In the genomic region with DNA sequence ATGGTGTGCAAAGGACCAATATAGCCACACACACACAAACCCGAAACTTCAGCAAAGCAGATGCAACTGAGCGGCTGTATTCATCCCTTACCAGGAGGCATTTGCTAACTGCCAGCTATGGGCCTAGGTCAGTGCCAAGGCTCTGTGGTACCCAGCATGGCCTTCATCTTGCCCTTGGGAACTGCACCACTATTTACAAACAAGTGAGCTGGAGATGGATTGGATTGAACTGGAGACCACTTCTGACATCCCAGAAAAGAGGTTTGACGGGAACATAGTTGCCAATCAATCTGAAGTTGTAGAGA, we compare ENCODE assay signal across 8 mouse cellular contexts. TPM values are rescaled to one million over a fixed set of nuclear protein-coding genes. Genes with fewer than 3 reads are reported as not detected.
DNase-seq lines count a peak whose midpoint lies in the region; ATAC-seq and TF ChIP-seq lines count a peak whose summit lies in the region.

No protein-coding gene starts in this region.

- WGBS in kidney, embryonic 14.5 days = 95% methylated on average over 3 of the region's 3 CpGs
- 93% methylated on average over 3 of the region's 3 CpGs for WGBS in hindbrain, embryonic 16.5 days
- 95% methylated on average over 3 of the region's 3 CpGs for WGBS in midbrain, embryonic 14.5 days

- ATAC-seq in kidney, embryonic 14.5 days (ENCODE audit: low FRiP score, low TSS enrichment) = 0 out of 2 replicates have a peak, but pooled peaks have one; percentile 5
- ATAC-seq in hindbrain, embryonic 16.5 days = no peak
- no peak for ATAC-seq in midbrain, embryonic 14.5 days (ENCODE audit: low FRiP score, low TSS enrichment)

- peak overlapping the region; percentile 87 for H3K4me3 ChIP-seq in kidney, embryonic 14.5 days (ENCODE audit: low read length)
- peak overlapping the region; percentile 74; the same call in 1 of the 2 replicates for H3K4me3 ChIP-seq in cortical plate, adult 2 months (ENCODE audit: insufficient read depth, low read length)
- peak overlapping the region; percentile 88; the same call in 1 of the 2 replicates for H3K4me3 ChIP-seq in hindbrain, embryonic 16.5 days (ENCODE audit: low read length)
- peak overlapping the region; percentile 86; the same call in 1 of the 2 replicates for H3K4me3 ChIP-seq in midbrain, embryonic 14.5 days (replicated peaks; ENCODE audit: low read depth, low read length)

- TF ChIP-seq POLR2A in cortical plate, adult 2 months (IDR thresholded peaks at IDR 0.05; ENCODE audit: extremely low read depth, insufficient read depth, low read length) = no peak

- peak overlapping the region; percentile 97; the same call in 1 of the 2 replicates for H3K9ac ChIP-seq in kidney, embryonic 14.5 days (ENCODE audit: low read depth, low read length)
- H3K9ac ChIP-seq in hindbrain, embryonic 16.5 days (ENCODE audit: low read depth, low read length) = peak overlapping the region; percentile 98; the same call in 1 of the 2 replicates
- H3K9ac ChIP-seq in midbrain, embryonic 14.5 days (replicated peaks; ENCODE audit: low read length) = no peak overlapping the region; the same call in 1 of the 2 replicates

- H3K36me3 ChIP-seq in kidney, embryonic 14.5 days (ENCODE audit: control insufficient read depth, insufficient read depth, low read length) = no peaks in the 10 kb centered on the region
- no peaks in the 10 kb centered on the region for H3K36me3 ChIP-seq in hindbrain, embryonic 16.5 days (ENCODE audit: control insufficient read depth, insufficient read depth, low read length)
- no peaks in the 10 kb centered on the region for H3K36me3 ChIP-seq in midbrain, embryonic 14.5 days (ENCODE audit: control insufficient read depth, insufficient read depth, low read length)

- no peaks in the 10 kb centered on the region for H3K9me3 ChIP-seq in kidney, embryonic 14.5 days (ENCODE audit: control insufficient read depth, low read length)
- no peaks in the 10 kb centered on the region for H3K9me3 ChIP-seq in hindbrain, embryonic 16.5 days (ENCODE audit: control insufficient read depth, low read length)
- H3K9me3 ChIP-seq in midbrain, embryonic 14.5 days (ENCODE audit: control insufficient read depth, low read length) = no peaks in the 10 kb centered on the region

- TF ChIP-seq CTCF in cortical plate, adult 2 months (IDR thresholded peaks at IDR 0.05; ENCODE audit: extremely low read depth, insufficient read depth, low read length) = no peak

- peak overlapping the region; percentile 86 for H3K4me2 ChIP-seq in kidney, embryonic 14.5 days (replicated peaks; ENCODE audit: low read depth, low read length)
- H3K4me2 ChIP-seq in hindbrain, embryonic 16.5 days (ENCODE audit: low read length) = peak overlapping the region; percentile 60
- H3K4me2 ChIP-seq in midbrain, embryonic 14.5 days (ENCODE audit: low read length) = peak overlapping the region; percentile 70

- H3K27me3 ChIP-seq in kidney, embryonic 14.5 days (ENCODE audit: control insufficient read depth, insufficient read depth, low read length) = no peaks in the 10 kb centered on the region
- no peaks in the 10 kb centered on the region for H3K27me3 ChIP-seq in hindbrain, embryonic 16.5 days (replicated peaks; ENCODE audit: control insufficient read depth, insufficient read depth, low read length)
- no peaks in the 10 kb centered on the region; the same call in 1 of the 2 replicates for H3K27me3 ChIP-seq in midbrain, embryonic 14.5 days (ENCODE audit: control insufficient read depth, insufficient read depth, low read length)

- H3K4me1 ChIP-seq in kidney, embryonic 14.5 days (ENCODE audit: control insufficient read depth, insufficient read depth, low read length) = peaks cover 8% of the 10 kb centered on the region
- no peaks in the 10 kb centered on the region for H3K4me1 ChIP-seq in cortical plate, adult 2 months (ENCODE audit: control insufficient read depth, insufficient read depth, low read length)
- H3K4me1 ChIP-seq in hindbrain, embryonic 16.5 days (ENCODE audit: control insufficient read depth, insufficient read depth, low read depth, low read length) = peaks cover 17% of the 10 kb centered on the region
- H3K4me1 ChIP-seq in midbrain, embryonic 14.5 days (ENCODE audit: control insufficient read depth, insufficient read depth, low read length) = peaks cover 13% of the 10 kb centered on the region; the same call in 1 of the 2 replicates

- no peak overlapping the region for H3K27ac ChIP-seq in kidney, embryonic 14.5 days (ENCODE audit: low read depth, low read length)
- peak overlapping the region; percentile 84 for H3K27ac ChIP-seq in cortical plate, adult 2 months (ENCODE audit: insufficient read depth, low read length)
- H3K27ac ChIP-seq in hindbrain, embryonic 16.5 days (ENCODE audit: low read depth, low read length) = no peak overlapping the region
- H3K27ac ChIP-seq in midbrain, embryonic 14.5 days (replicated peaks; ENCODE audit: low read depth, low read length) = peak overlapping the region; percentile 94

- no peak for DNase-seq in kidney, postnatal 14 days
- DNase-seq in midbrain, embryonic 14.5 days = no peak
- DNase-seq in embryo, embryonic 10 days (ENCODE audit: low spot score) = no peak
- DNase-seq in urinary bladder, postnatal 4 days (ENCODE audit: low spot score in 2 of 2) = no peak
- DNase-seq in thymus, adult 18-20 months = no peak

RNA-seq across cellular contexts. Expression of a gene that starts 0.3 kb away (rescaled TPM):
- 11.0 and 15.8 TPM in 2 replicates for polyA plus RNA-seq in kidney, embryonic 14.5 days (2014; fragmentation: Nextera tagmentation; extraction: Ambion mirVana)
- 17.2 and 18.4 TPM in 2 replicates for polyA plus RNA-seq in cortical plate, adult 2 months (2012; rRNA removed)
- 12.0 and 13.5 TPM in 2 replicates for polyA plus RNA-seq in hindbrain, embryonic 16.5 days (2015; fragmentation: Nextera tagmentation; extraction: Ambion mirVana)
- 15.0 and 22.0 TPM in 2 replicates for polyA plus RNA-seq in midbrain, embryonic 14.5 days (2014; fragmentation: Nextera tagmentation; extraction: Ambion mirVana)

Comparison
In these comparisons a context has a peak if more than half of its experiments do, and no peak if none do; other contexts are left out.
1. H3K27ac ChIP-seq: peak in cortical plate, adult 2 months (single experiment) and midbrain, embryonic 14.5 days (single experiment); none in kidney, embryonic 14.5 days (single experiment) and hindbrain, embryonic 16.5 days (single experiment).
2. Peak in every context shown above with its lines, with median percentiles within 50 percentile points of each other: H3K4me2 ChIP-seq and H3K4me3 ChIP-seq.